Mouse (Mus musculus) spleen, adult 2 months (tissue): Measurements from ENCODE around the gene Elf2. TPM values are rescaled to one million over a fixed set of nuclear protein-coding genes. Genes with fewer than 3 reads are reported as not detected.
A peak's percentile ranks its signal among the peaks of the same experiment; 100 is the strongest.

Experiments used
- DNase-seq, 2 experiments: peaks; one replicate each; pipeline versions ENCODE4 v3.0.0 to v3.0.0-alpha.2; 2012 to 2021; ENCODE audit warnings: low spot score in 2 of 2, low read depth in 1 of 2
- H3K27ac ChIP-seq: fragments of 200-500 bp; 2 replicates; pipeline ENCODE4 v1.5.1; 2012; ENCODE audit warnings: low read length, inconsistent platforms; ENCODE audit not compliant: insufficient read depth
- H3K27me3 ChIP-seq: fragments of 200-500 bp; 2 replicates; pipeline ENCODE4 v1.6.1; 2012; ENCODE audit warnings: mild to moderate bottlenecking, moderate library complexity, low read length, inconsistent platforms; ENCODE audit not compliant: control insufficient read depth, insufficient read depth
- H3K36me3 ChIP-seq: fragments of 200-500 bp; 2 replicates; pipeline ENCODE4 v1.6.1; 2012; ENCODE audit warnings: mild to moderate bottlenecking, low read length, inconsistent platforms; ENCODE audit not compliant: control insufficient read depth, insufficient read depth
- H3K4me1 ChIP-seq: fragments of 200-500 bp; 2 replicates; pipeline ENCODE4 v1.6.1; 2011; ENCODE audit warnings: inconsistent platforms; ENCODE audit not compliant: control insufficient read depth, insufficient read depth, insufficient read length
- H3K4me3 ChIP-seq: fragments of 200-500 bp; 2 replicates; pipeline ENCODE4 v1.5.1; 2011; ENCODE audit warnings: mild to moderate bottlenecking, inconsistent platforms; ENCODE audit not compliant: insufficient read depth, insufficient read length; ENCODE audit errors: extremely low read depth
- CTCF ChIP-seq: fragments of 200-500 bp; IDR thresholded peaks from 2 replicates; pipeline ENCODE4 v1.5.1; 2011; ENCODE audit warnings: mild to moderate bottlenecking, inconsistent platforms; ENCODE audit not compliant: insufficient read depth, insufficient read length, insufficient replicate concordance; ENCODE audit errors: extremely low read depth
- POLR2A ChIP-seq: fragments of 200-500 bp; IDR thresholded peaks from 2 replicates; pipeline ENCODE4 v1.6.1; 2011; ENCODE audit warnings: low read depth, low read length, inconsistent platforms
- WGBS: fragments of 180-500 bp; shearing (Covaris S2); methylation state at CpG from one replicate; pipeline ENCODE4 v1.1.7; 2018; 5-methylcytosine and 5-hydroxymethylcytosine counted together
- polyA plus RNA-seq: library from polyadenylated mRNA; depleted of rRNA; stranded (reverse); fragments of >200 nt; gene quantifications from 2 replicates; pipeline ENCODE4 v1.2.3, GENCODE M21; 2012

Gene Elf2
- polyA plus RNA-seq, 1 experiment, result 36.6 TPM

GRCm38 (mm10) chr3:51275956-51276398, 64.5 kb downstream of the Elf2 start:
- Histone ChIP-seq H3K27ac (peak overlapping the region; percentile 99), H3K27me3 (no peaks in the 10 kb centered on the region), H3K4me3 (peak overlapping the region; percentile 100), H3K36me3 (no peaks in the 10 kb centered on the region), H3K4me1 (peaks cover 6% of the 10 kb centered on the region)
- peak; percentile 97 to 98 for DNase-seq
- under 1% methylated on average over 32 of the region's 33 CpGs for WGBS
- TF ChIP-seq CTCF, result no peak
- peak; percentile 21 for TF ChIP-seq POLR2A

- WGBS, result 22% methylated on average over 12 of the region's 12 CpGs
- DNase-seq, result peak in 1 of 2 experiments; percentile 22
- Histone ChIP-seq H3K4me3 (no peak overlapping the region), H3K27me3 (no peaks in the 10 kb centered on the region), H3K36me3 (peaks cover 2% of the 10 kb centered on the region; the same call in 1 of the 2 replicates), H3K27ac (peak overlapping the region; percentile 15), H3K4me1 (peaks cover 11% of the 10 kb centered on the region)
- TF ChIP-seq POLR2A, result no peak
Measured at GRCm38 (mm10) chr3:51270069-51270817, 70.2 kb downstream of the Elf2 start.

- no peak overlapping the region for H3K27ac ChIP-seq
- no peaks in the 10 kb centered on the region for H3K27me3 ChIP-seq
- peaks cover 6% of the 10 kb centered on the region; the same call in 1 of the 2 replicates for H3K4me1 ChIP-seq
- DNase-seq, result no peak
- WGBS, result 86% methylated on average over 12 of the region's 12 CpGs
- H3K4me3 ChIP-seq, result no peak overlapping the region
- H3K36me3 ChIP-seq, result peaks cover 14% of the 10 kb centered on the region
- no peak for TF ChIP-seq POLR2A
- TF ChIP-seq CTCF, result no peak
Measured at GRCm38 (mm10) chr3:51268434-51268833, 72.0 kb downstream of the Elf2 start.

GRCm38 (mm10) chr3:51262942-51263341, 77.5 kb downstream of the Elf2 start:
- peaks cover 37% of the 10 kb centered on the region for H3K36me3 ChIP-seq
- WGBS, result 87% methylated on average over 8 of the region's 8 CpGs
- no peaks in the 10 kb centered on the region for H3K27me3 ChIP-seq
- H3K4me1 ChIP-seq, result no peaks in the 10 kb centered on the region
- TF ChIP-seq POLR2A (no peak), CTCF (no peak)
- no peak overlapping the region for H3K4me3 ChIP-seq
- DNase-seq, result no peak
- H3K27ac ChIP-seq, result no peak overlapping the region

- Histone ChIP-seq H3K4me1 (no peaks in the 10 kb centered on the region), H3K36me3 (peaks cover 49% of the 10 kb centered on the region), H3K27ac (no peak overlapping the region), H3K27me3 (no peaks in the 10 kb centered on the region), H3K4me3 (no peak overlapping the region)
- 94% methylated on average over 5 of the region's 5 CpGs for WGBS
- no peak for TF ChIP-seq CTCF
- no peak for DNase-seq
Measured at GRCm38 (mm10) chr3:51258070-51258469, 82.4 kb downstream of the Elf2 start.

GRCm38 (mm10) chr3:51256450-51256849, 84.0 kb downstream of the Elf2 start:
- Histone ChIP-seq H3K27me3 (no peaks in the 10 kb centered on the region), H3K4me1 (no peaks in the 10 kb centered on the region), H3K4me3 (no peak overlapping the region), H3K36me3 (peaks cover 44% of the 10 kb centered on the region), H3K27ac (no peak overlapping the region)
- WGBS, result 93% methylated on average over 12 of the region's 12 CpGs
- DNase-seq, result no peak
- no peak for TF ChIP-seq CTCF
- no peak for TF ChIP-seq POLR2A

- no peaks in the 10 kb centered on the region for H3K4me1 ChIP-seq
- H3K4me3 ChIP-seq, result no peak overlapping the region
- peaks cover 40% of the 10 kb centered on the region for H3K36me3 ChIP-seq
- WGBS, result 60% methylated on average over 7 of the region's 7 CpGs
- no peak for DNase-seq
- H3K27me3 ChIP-seq, result no peaks in the 10 kb centered on the region
- TF ChIP-seq POLR2A, result no peak
- no peak for TF ChIP-seq CTCF
- no peak overlapping the region for H3K27ac ChIP-seq
Measured at GRCm38 (mm10) chr3:51254784-51255183, 85.7 kb downstream of the Elf2 start.
